Mouse (Mus musculus): ENCODE data around the gene Rnf31. TPM values are rescaled to one million over a fixed set of nuclear protein-coding genes. Genes with fewer than 3 reads are reported as not detected.

Gene Rnf31
- total RNA-seq, 2 experiments from 2014 or later, result 15.9 to 16.4 TPM

GRCm38 (mm10) chr14:55651528-55651927, 60.0 kb downstream of the Rnf31 start:
- DNase-seq, result no peak

Other genes with a start within 250 kb of the Rnf31 start
- gene Dhrs4, start 113.0 kb upstream of the Rnf31 start, total RNA-seq (2021), result 10 to 100 TPM; 28.7 to 29.9 TPM
- gene Carmil3, start 101.1 kb upstream of the Rnf31 start, total RNA-seq (2021), result 1 to 10 TPM; 2.5 to 3.9 TPM
- gene Cpne6, start 81.3 kb upstream of the Rnf31 start, total RNA-seq (2021), result under 1 TPM in 1 of 2 experiments, not detected in 1; 0.14 TPM
- gene Nrl, start 66.7 kb upstream of the Rnf31 start, total RNA-seq (2021), result not detected
- gene Pck2, start 51.4 kb upstream of the Rnf31 start, total RNA-seq (2021), result 10 to 100 TPM; 15.0 to 21.4 TPM
- gene Dcaf11, start 31.7 kb upstream of the Rnf31 start, total RNA-seq (2021), result 10 to 100 TPM; 61.1 to 61.2 TPM
- gene A730061H03Rik, start 31.3 kb upstream of the Rnf31 start, total RNA-seq (2021), result not detected
- gene Fitm1, start 16.1 kb upstream of the Rnf31 start, total RNA-seq (2021), result 100 to 1,000 TPM; 403 to 446 TPM
- gene Psme1, start 13.6 kb upstream of the Rnf31 start, total RNA-seq (2021), result 10 to 100 TPM; 56.3 to 58.7 TPM
- 10 to 100 TPM; 45.2 to 49.9 TPM for gene Emc9, start 6.4 kb upstream of the Rnf31 start, total RNA-seq (2021)
- 10 to 100 TPM; 74.4 to 85.8 TPM for gene Psme2, start 595 bp upstream of the Rnf31 start, total RNA-seq (2021)
- gene Irf9, start 11.9 kb downstream of the Rnf31 start, total RNA-seq (2021), result 1 to 10 TPM; 5.0 to 5.7 TPM
- under 1 TPM; 0.56 to 0.70 TPM for gene Rec8, start 26.3 kb downstream of the Rnf31 start, total RNA-seq (2021)
- gene Ipo4, start 44.2 kb downstream of the Rnf31 start, total RNA-seq (2021), result 10 to 100 TPM; 68.3 to 77.1 TPM
- 1 to 10 TPM; 1.1 to 2.7 TPM for gene Gm49378, start 46.2 kb downstream of the Rnf31 start, total RNA-seq (2021)
- gene Tm9sf1, start 52.1 kb downstream of the Rnf31 start, total RNA-seq (2021), result 10 to 100 TPM; 29.2 to 33.2 TPM
- gene Tssk4, start 58.5 kb downstream of the Rnf31 start, total RNA-seq (2021), result 1 to 10 TPM in 1 of 2 experiments, under 1 TPM in 1; 0.54 to 1.1 TPM
- 10 to 100 TPM; 20.9 to 22.2 TPM for gene Mdp1, start 68.8 kb downstream of the Rnf31 start, total RNA-seq (2021)
- 1 to 10 TPM; 5.9 to 8.6 TPM for gene Gmpr2, start 80.2 kb downstream of the Rnf31 start, total RNA-seq (2021)
- 100 to 1,000 TPM; 242 to 253 TPM for gene Nedd8, start 80.4 kb downstream of the Rnf31 start, total RNA-seq (2021)
- gene Tinf2, start 90.1 kb downstream of the Rnf31 start, total RNA-seq (2021), result 10 to 100 TPM; 11.7 to 14.9 TPM
- under 1 TPM; 0.19 to 0.50 TPM for gene Tgm1, start 122.2 kb downstream of the Rnf31 start, total RNA-seq (2021)
- 10 to 100 TPM in 1 of 2 experiments, 1 to 10 TPM in 1; 9.4 to 10.2 TPM for gene Rabggta, start 130.6 kb downstream of the Rnf31 start, total RNA-seq (2021)
- 10 to 100 TPM; 33.2 to 33.3 TPM for gene Dhrs1, start 154.0 kb downstream of the Rnf31 start, total RNA-seq (2021)
- 10 to 100 TPM; 13.4 to 15.2 TPM for gene Nop9, start 154.0 kb downstream of the Rnf31 start, total RNA-seq (2021)
- not detected for gene Cideb, start 166.8 kb downstream of the Rnf31 start, total RNA-seq (2021)
- gene Ltb4r2, start 169.7 kb downstream of the Rnf31 start, total RNA-seq (2021), result under 1 TPM; 0.07 to 0.14 TPM
- under 1 TPM; 0.16 to 0.61 TPM for gene Ltb4r1, start 174.3 kb downstream of the Rnf31 start, total RNA-seq (2021)
- 1 to 10 TPM; 5.9 to 9.4 TPM for gene Adcy4, start 192.4 kb downstream of the Rnf31 start, total RNA-seq (2021)
- gene Ripk3, start 197.2 kb downstream of the Rnf31 start, total RNA-seq (2021), result 1 to 10 TPM; 3.9 to 4.2 TPM
- gene Nfatc4, start 231.4 kb downstream of the Rnf31 start, total RNA-seq (2021), result 10 to 100 TPM in 1 of 2 experiments, 1 to 10 TPM in 1; 9.3 to 14.8 TPM